Mouse (Mus musculus) megakaryocyte, embryonic 14.5 days (primary cell): ENCODE results near the gene Unc5b.

Experiments used
- FLI1 ChIP-seq: IDR thresholded peaks from 2 replicates; pipeline ENCODE4 v1.6.1; 2012; ENCODE audit warnings: low read length, inconsistent platforms, mixed read lengths
- GATA1 ChIP-seq: IDR thresholded peaks from 3 replicates; pipeline ENCODE4 v1.6.1; 2012; ENCODE audit warnings: mixed read lengths, low read length, inconsistent platforms, borderline replicate concordance

GRCm38 (mm10) chr10:60827266-60827665 is 4.1 kb downstream of the Unc5b start:
- TF ChIP-seq GATA1 (no peak), FLI1 (no peak)
